Mouse (Mus musculus): ENCODE results near the gene Pip4k2b. TPM values are rescaled to one million over a fixed set of nuclear protein-coding genes. Genes with fewer than 3 reads are reported as not detected.

Pip4k2b gene
- total and polyA plus RNA-seq, 3 experiments = 23.3 to 44.0 (median 30.8) TPM

GRCm38 (mm10) chr11:97680430-97680829, 64.1 kb downstream of the Pip4k2b start:
- Histone ChIP-seq H3K4me3 (replicated peaks in 1 of 3; ENCODE audit: low read depth in 2 of 3, low read length in 2 of 3, poor library complexity in 1 of 3) (no peak overlapping the region), H3K9me3 (replicated peaks; ENCODE audit: low read length) (no peaks in the 10 kb centered on the region), H3K27ac (ENCODE audit: insufficient read depth, low read depth) (no peak overlapping the region), H3K4me1 (ENCODE audit: control insufficient read depth in 1 of 2, insufficient read depth in 2 of 2) (peaks cover 13 to 25% of the 10 kb centered on the region in 2 experiments), H3K36me3 (replicated peaks in 1 of 2; ENCODE audit: control insufficient read depth in 1 of 2, insufficient read depth in 1 of 2, low read length in 1 of 2) (peaks cover 66 to 81% of the 10 kb centered on the region in 2 experiments), H3K9ac (ENCODE audit: insufficient read depth, low read depth) (no peak overlapping the region), H3K27me3 (replicated peaks) (no peaks in the 10 kb centered on the region), H3K4me2 (ENCODE audit: insufficient read depth, low read depth, poor library complexity, severe bottlenecking) (no peak overlapping the region), H3K79me2 (replicated peaks; ENCODE audit: control insufficient read depth, extremely low read depth, insufficient read depth, poor library complexity, severe bottlenecking) (no peaks in the 10 kb centered on the region)
- dilution Hi-C loops (cut with MboI; ENCODE audit: extremely low pct_ligation_motif_present, extremely low pct_unique_long_range_greater_than_20kb, low sequenced_read_pairs) (no loop called here), in situ Hi-C loops (cut with MboI; ENCODE audit: low pct_ligation_motif_present, low pct_unique_long_range_greater_than_20kb, low sequenced_read_pairs) (no loop called here)
- TF ChIP-seq SIN3A (IDR thresholded peaks at IDR 0.05; ENCODE audit: low read length) = no peak
- TF ChIP-seq SMC3 (IDR thresholded peaks at IDR 0.05; ENCODE audit: low read depth, low read length) = no peak
- TF ChIP-seq POLR2A (IDR thresholded peaks at IDR 0.05; ENCODE audit: low read depth, low read length) = no peak
- TF ChIP-seq EP300 (IDR thresholded peaks at IDR 0.05; ENCODE audit: low read length) = no peak
- no peak for TF ChIP-seq JUN (IDR thresholded peaks at IDR 0.05; ENCODE audit: insufficient read depth, low read depth, low read length)
- no peak for TF ChIP-seq POLR2AphosphoS2 (IDR thresholded peaks at IDR 0.05; ENCODE audit: low read depth, low read length)
- TF ChIP-seq UBTF (IDR thresholded peaks at IDR 0.05; ENCODE audit: low read depth, low read length) = no peak
- no peak for TF ChIP-seq MAX (IDR thresholded peaks at IDR 0.05; ENCODE audit: low read length)
- TF ChIP-seq BHLHE40 (IDR thresholded peaks at IDR 0.05; ENCODE audit: low read depth, low read length) = no peak
- TF ChIP-seq TBP (conservative IDR thresholded peaks at IDR 0.05; ENCODE audit: low read depth, low read length) = no peak
- TF ChIP-seq JUND (conservative IDR thresholded peaks at IDR 0.05; ENCODE audit: low read depth, low read length) = no peak
- TF ChIP-seq CHD2 (IDR thresholded peaks at IDR 0.05; ENCODE audit: low read length) = no peak
- no peak for TF ChIP-seq TCF12 (IDR thresholded peaks at IDR 0.05; ENCODE audit: low read depth, low read length)
- no peak for TF ChIP-seq KAT2A (IDR thresholded peaks at IDR 0.05; ENCODE audit: insufficient replicate concordance, low read length)
- no peak for TF ChIP-seq IRF4 (IDR thresholded peaks at IDR 0.05; ENCODE audit: low read depth, low read length)
- TF ChIP-seq RAD21 (IDR thresholded peaks at IDR 0.05; ENCODE audit: low read depth, low read length) = no peak
- no peak for TF ChIP-seq ELF1 (IDR thresholded peaks at IDR 0.05; ENCODE audit: low read depth, low read length)
- TF ChIP-seq MXI1 (IDR thresholded peaks at IDR 0.05; ENCODE audit: low read depth, low read length) = no peak
- no peak for DNase-seq (ENCODE audit: extremely low read depth)

GRCm38 (mm10) chr11:97678301-97678700, 66.2 kb downstream of the Pip4k2b start:
- in situ Hi-C loops (cut with MboI; ENCODE audit: low pct_ligation_motif_present, low pct_unique_long_range_greater_than_20kb, low sequenced_read_pairs) (no loop called here), dilution Hi-C loops (cut with MboI; ENCODE audit: extremely low pct_ligation_motif_present, extremely low pct_unique_long_range_greater_than_20kb, low sequenced_read_pairs) (no loop called here)
- H3K4me1 ChIP-seq (ENCODE audit: control insufficient read depth in 1 of 2, insufficient read depth in 2 of 2) = peaks cover 0 to 4% of the 10 kb centered on the region in 2 experiments; a peak in 1 of 4 replicates
- H3K4me3 ChIP-seq (replicated peaks in 1 of 3; ENCODE audit: low read depth in 2 of 3, low read length in 2 of 3, poor library complexity in 1 of 3) = no peak overlapping the region
- no peak for TF ChIP-seq MYC (IDR thresholded peaks at IDR 0.05; ENCODE audit: low read depth, low read length)
- no peak for TF ChIP-seq UBTF (IDR thresholded peaks at IDR 0.05; ENCODE audit: low read depth, low read length)
- no peak for TF ChIP-seq TCF12 (IDR thresholded peaks at IDR 0.05; ENCODE audit: low read depth, low read length)
- no peak for TF ChIP-seq ZKSCAN1 (IDR thresholded peaks at IDR 0.05; ENCODE audit: borderline replicate concordance, low read depth, low read length)
- no peak for TF ChIP-seq POLR2AphosphoS2 (IDR thresholded peaks at IDR 0.05; ENCODE audit: low read depth, low read length)
- TF ChIP-seq KAT2A (IDR thresholded peaks at IDR 0.05; ENCODE audit: insufficient replicate concordance, low read length) = no peak
- TF ChIP-seq CHD2 (IDR thresholded peaks at IDR 0.05; ENCODE audit: low read length) = no peak
- TF ChIP-seq PAX5 (IDR thresholded peaks at IDR 0.05; ENCODE audit: low read length) = no peak
- TF ChIP-seq E2F4 (IDR thresholded peaks at IDR 0.05; ENCODE audit: insufficient replicate concordance, low read depth, low read length) = no peak
- TF ChIP-seq CTCF (conservative IDR thresholded peaks at IDR 0.05 in 1 of 2, IDR thresholded peaks at IDR 0.05 in 1 of 2; ENCODE audit: low read depth in 2 of 2, low read length in 2 of 2) = no peak
- no peak for TF ChIP-seq ELF1 (IDR thresholded peaks at IDR 0.05; ENCODE audit: low read depth, low read length)
- TF ChIP-seq MAX (IDR thresholded peaks at IDR 0.05; ENCODE audit: low read length) = no peak
- no peak for TF ChIP-seq MAZ (IDR thresholded peaks at IDR 0.05; ENCODE audit: low read depth, low read length)
- no peak for TF ChIP-seq HCFC1 (IDR thresholded peaks at IDR 0.05; ENCODE audit: low read depth, low read length)
- H3K9me3 ChIP-seq (replicated peaks; ENCODE audit: low read length) = no peaks in the 10 kb centered on the region
- DNase-seq (ENCODE audit: extremely low read depth) = no peak
- no peaks in the 10 kb centered on the region for H3K79me2 ChIP-seq (replicated peaks; ENCODE audit: control insufficient read depth, extremely low read depth, insufficient read depth, poor library complexity, severe bottlenecking)
- H3K9ac ChIP-seq (ENCODE audit: insufficient read depth, low read depth) = no peak overlapping the region
- no peaks in the 10 kb centered on the region for H3K27me3 ChIP-seq (replicated peaks)
- H3K27ac ChIP-seq (ENCODE audit: insufficient read depth, low read depth) = no peak overlapping the region
- H3K36me3 ChIP-seq (replicated peaks in 1 of 2; ENCODE audit: control insufficient read depth in 1 of 2, insufficient read depth in 1 of 2, low read length in 1 of 2) = peaks cover 87 to 97% of the 10 kb centered on the region in 2 experiments
- H3K4me2 ChIP-seq (ENCODE audit: insufficient read depth, low read depth, poor library complexity, severe bottlenecking) = no peak overlapping the region
